8 mouse cellular contexts compared by ENCODE assay signal in genomic region chr11:94385977-94386771, GRCm38 (mm10). TPM values are rescaled to one million over a fixed set of nuclear protein-coding genes. Genes with fewer than 3 reads are reported as not detected.
A peak's percentile ranks its signal among the peaks of the same experiment; 100 is the strongest.
DNase-seq lines count a peak whose midpoint lies in the region; ATAC-seq lines count a peak whose summit lies in the region.

No protein-coding gene starts in this region.

- peaks cover 21% of the 10 kb centered on the region for H3K4me1 ChIP-seq in forebrain, embryonic 10.5 days
- 0 out of 2 replicates have a peak, but pooled peaks cover 3% of the 10 kb centered on the region for H3K4me1 ChIP-seq in forebrain, embryonic 14.5 days (ENCODE audit: control insufficient read depth, insufficient read depth, low read length)
- H3K4me1 ChIP-seq in heart, embryonic 13.5 days, result peaks cover 15% of the 10 kb centered on the region
- H3K4me1 ChIP-seq in lung, embryonic 16.5 days (replicated peaks; ENCODE audit: control insufficient read depth, insufficient read depth, low read length), result peaks cover 9% of the 10 kb centered on the region

- no peaks in the 10 kb centered on the region for H3K9me3 ChIP-seq in forebrain, embryonic 10.5 days
- H3K9me3 ChIP-seq in forebrain, embryonic 14.5 days (replicated peaks; ENCODE audit: control insufficient read depth, low read length), result no peaks in the 10 kb centered on the region
- no peaks in the 10 kb centered on the region for H3K9me3 ChIP-seq in heart, embryonic 13.5 days
- no peaks in the 10 kb centered on the region for H3K9me3 ChIP-seq in lung, embryonic 16.5 days (ENCODE audit: control insufficient read depth, low read length)

- ATAC-seq in forebrain, embryonic 14.5 days, result no peak
- ATAC-seq in heart, embryonic 13.5 days (ENCODE audit: extremely low read depth, insufficient number of reproducible peaks, low FRiP score, low TSS enrichment), result no peak
- ATAC-seq in lung, embryonic 16.5 days (ENCODE audit: low read depth), result peak; percentile 68
- ATAC-seq in neutrophil, adult 5-6 weeks (ENCODE audit: extremely low read depth, insufficient number of reproducible peaks, low FRiP score, poor library complexity, severe bottlenecking), result peak; percentile 81
- ATAC-seq in erythroid progenitor cell, adult 5-6 weeks (replicated peaks; ENCODE audit: low FRiP score, poor library complexity, severe bottlenecking), result no peak

- no peak overlapping the region for H3K4me2 ChIP-seq in forebrain, embryonic 14.5 days (ENCODE audit: low read length)
- peak overlapping the region; percentile 47 for H3K4me2 ChIP-seq in heart, embryonic 13.5 days
- peak overlapping the region; percentile 20; the same call in 1 of the 2 replicates for H3K4me2 ChIP-seq in lung, embryonic 16.5 days (ENCODE audit: low read depth, low read length)

- WGBS in forebrain, embryonic 10.5 days, result 47% methylated on average over 12 of the region's 12 CpGs
- WGBS in forebrain, embryonic 14.5 days, result 42% methylated on average over 12 of the region's 12 CpGs
- 14% methylated on average over 12 of the region's 12 CpGs for WGBS in heart, embryonic 13.5 days
- WGBS in lung, embryonic 16.5 days, result 11% methylated on average over 12 of the region's 12 CpGs

- H3K36me3 ChIP-seq in forebrain, embryonic 10.5 days (replicated peaks), result no peaks in the 10 kb centered on the region
- no peaks in the 10 kb centered on the region for H3K36me3 ChIP-seq in forebrain, embryonic 14.5 days (ENCODE audit: control insufficient read depth, insufficient read depth, low read length)
- H3K36me3 ChIP-seq in heart, embryonic 13.5 days, result no peaks in the 10 kb centered on the region
- no peaks in the 10 kb centered on the region for H3K36me3 ChIP-seq in lung, embryonic 16.5 days (ENCODE audit: control insufficient read depth, insufficient read depth, low read length)

- H3K4me3 ChIP-seq in forebrain, embryonic 10.5 days, result no peak overlapping the region
- no peak overlapping the region for H3K4me3 ChIP-seq in forebrain, embryonic 14.5 days (ENCODE audit: low read depth, low read length)
- no peak overlapping the region for H3K4me3 ChIP-seq in heart, embryonic 13.5 days
- H3K4me3 ChIP-seq in lung, embryonic 16.5 days (ENCODE audit: low read length), result no peak overlapping the region

- no peak for DNase-seq in forebrain, embryonic 10.5 days (ENCODE audit: extremely low spot score, low spot score)
- no peak for DNase-seq in forebrain, embryonic 14.5 days (ENCODE audit: low spot score)
- DNase-seq in adrenal gland, postnatal 14 days, result peak; percentile 55
- DNase-seq in kidney, adult 9 months, result peak; percentile 64

- no peak overlapping the region for H3K9ac ChIP-seq in forebrain, embryonic 14.5 days (ENCODE audit: low read length)
- H3K9ac ChIP-seq in heart, embryonic 13.5 days, result peak overlapping the region; percentile 54; the same call in 1 of the 2 replicates
- peak overlapping the region; percentile 26; the same call in 1 of the 2 replicates for H3K9ac ChIP-seq in lung, embryonic 16.5 days (ENCODE audit: low read length)

- H3K27me3 ChIP-seq in forebrain, embryonic 10.5 days (ENCODE audit: poor library complexity, severe bottlenecking), result peaks cover 13% of the 10 kb centered on the region
- no peaks in the 10 kb centered on the region for H3K27me3 ChIP-seq in forebrain, embryonic 14.5 days (replicated peaks; ENCODE audit: control insufficient read depth, insufficient read depth, low read length)
- H3K27me3 ChIP-seq in heart, embryonic 13.5 days (replicated peaks), result peaks cover 42% of the 10 kb centered on the region
- H3K27me3 ChIP-seq in lung, embryonic 16.5 days (ENCODE audit: control insufficient read depth, insufficient read depth, low read depth, low read length), result no peaks in the 10 kb centered on the region

- H3K27ac ChIP-seq in forebrain, embryonic 10.5 days, result peak overlapping the region; percentile 40; the same call in 1 of the 2 replicates
- H3K27ac ChIP-seq in forebrain, embryonic 14.5 days (ENCODE audit: low read depth, low read length), result no peak overlapping the region
- H3K27ac ChIP-seq in heart, embryonic 13.5 days (replicated peaks), result no peak overlapping the region
- H3K27ac ChIP-seq in lung, embryonic 16.5 days (ENCODE audit: low read length), result 0 out of 2 replicates have a peak overlapping the region, but pooled peaks have one; percentile 7

RNA-seq across cellular contexts. Expression of gene Abcc3, which starts 6.6 kb away (rescaled TPM):
- polyA plus RNA-seq in forebrain, embryonic 10.5 days (2016; fragmentation: Nextera tagmentation; extraction: Ambion mirVana), result 0.12 and 0.22 TPM in 2 replicates
- 0.27 and 1.7 TPM in 2 replicates for polyA plus RNA-seq in forebrain, embryonic 14.5 days (2014; fragmentation: Nextera tagmentation; extraction: Ambion mirVana)
- 4.0 and 9.1 TPM in 2 replicates for total RNA-seq in adrenal gland, postnatal 14 days (2021)
- polyA plus RNA-seq in heart, embryonic 13.5 days (2015; fragmentation: Nextera tagmentation; extraction: Ambion mirVana), result 0.96 and 1.6 TPM in 2 replicates
- 4.0 and 5.0 TPM in 2 replicates for polyA plus RNA-seq in lung, embryonic 16.5 days (2015; fragmentation: Nextera tagmentation; extraction: Ambion mirVana)
- 0.86 and 1.2 TPM in 2 replicates for total RNA-seq in neutrophil, adult 5-6 weeks (2017)
- total RNA-seq in erythroid progenitor cell, adult 5-6 weeks (2015; ENCODE audit: low replicate concordance), result 2.9 and 6.7 TPM in 2 replicates
- 4.5 TPM in 1 of 2 replicates, not detected in the other for total RNA-seq in erythroid progenitor cell, adult 5-6 weeks (2017; ENCODE audit: low replicate concordance)

RNA-seq across cellular contexts. Expression of gene Ankrd40, which starts 58.4 kb away (rescaled TPM):
- polyA plus RNA-seq in forebrain, embryonic 10.5 days (2016; fragmentation: Nextera tagmentation; extraction: Ambion mirVana), result 10.3 and 11.4 TPM in 2 replicates
- polyA plus RNA-seq in forebrain, embryonic 14.5 days (2014; fragmentation: Nextera tagmentation; extraction: Ambion mirVana), result 10.2 and 10.3 TPM in 2 replicates
- total RNA-seq in adrenal gland, postnatal 14 days (2021), result 131 and 136 TPM in 2 replicates
- 14.6 and 19.5 TPM in 2 replicates for polyA plus RNA-seq in heart, embryonic 13.5 days (2015; fragmentation: Nextera tagmentation; extraction: Ambion mirVana)
- polyA plus RNA-seq in lung, embryonic 16.5 days (2015; fragmentation: Nextera tagmentation; extraction: Ambion mirVana), result 11.5 and 12.2 TPM in 2 replicates
- total RNA-seq in neutrophil, adult 5-6 weeks (2017), result 68.3 and 73.1 TPM in 2 replicates
- total RNA-seq in erythroid progenitor cell, adult 5-6 weeks (2015; ENCODE audit: low replicate concordance), result 12.2 and 39.6 TPM in 2 replicates
- 22.2 and 28.6 TPM in 2 replicates for total RNA-seq in erythroid progenitor cell, adult 5-6 weeks (2017; ENCODE audit: low replicate concordance)

Comparison
In these comparisons a context has a peak if more than half of its experiments do, and no peak if none do; other contexts are left out.
1. H3K27ac ChIP-seq: peak in forebrain, embryonic 10.5 days (single experiment) and lung, embryonic 16.5 days (single experiment); none in forebrain, embryonic 14.5 days (single experiment) and heart, embryonic 13.5 days (single experiment).
2. DNase-seq: peak in adrenal gland, postnatal 14 days (single experiment) and kidney, adult 9 months (single experiment); none in forebrain, embryonic 10.5 days (single experiment) and forebrain, embryonic 14.5 days (single experiment).
3. ATAC-seq: peak in lung, embryonic 16.5 days (single experiment) and neutrophil, adult 5-6 weeks (single experiment); none in forebrain, embryonic 14.5 days (single experiment), heart, embryonic 13.5 days (single experiment) and erythroid progenitor cell, adult 5-6 weeks (single experiment).